Mouse (Mus musculus) cerebellum, adult 2 months (tissue): ENCODE data around the gene Acr.

Experiments
- CTCF ChIP-seq: fragments of 200-500 bp; IDR thresholded peaks from 2 replicates; pipeline ENCODE4 v1.5.1; 2011; ENCODE audit warnings: low read depth, mild to moderate bottlenecking, control low read depth, low read length, moderate library complexity, borderline replicate concordance; ENCODE audit not compliant: insufficient read depth
- POLR2A ChIP-seq: fragments of 200-500 bp; IDR thresholded peaks from 2 replicates; pipeline ENCODE4 v1.6.1; 2011; ENCODE audit warnings: low read length, control low read depth, borderline replicate concordance; ENCODE audit not compliant: insufficient read depth

GRCm38 (mm10) chr15:89607888-89608287 lies 39.8 kb downstream of the Acr start:
- TF ChIP-seq CTCF (no peak), POLR2A (no peak)
